Mouse (Mus musculus): ENCODE results near the gene Igf1r. TPM values are rescaled to one million over a fixed set of nuclear protein-coding genes. Genes with fewer than 3 reads are reported as not detected.

Gene Igf1r
- polyA plus RNA-seq, 2 experiments from 2014 or later = 20.0 to 30.4 TPM

DNA sequence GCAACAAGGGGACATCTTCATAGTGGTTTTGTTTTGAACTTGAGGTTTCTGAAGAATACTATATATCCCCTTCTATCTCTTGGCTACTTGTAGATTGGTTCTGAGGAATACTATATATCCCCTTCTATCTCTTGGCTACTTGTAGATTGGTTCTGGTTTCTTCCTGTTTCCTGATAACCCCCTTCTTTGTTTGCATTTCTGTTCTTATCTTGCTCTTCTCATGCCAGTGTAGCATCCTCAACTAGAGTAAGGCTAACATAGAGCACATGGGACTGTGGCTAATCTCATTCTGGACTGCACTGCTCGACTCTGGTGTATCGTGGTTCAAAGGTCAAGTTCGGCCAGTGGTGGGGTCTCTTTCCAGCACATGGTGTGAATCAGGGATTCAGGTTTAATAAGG, 58.2 kb downstream of the Igf1r start:
- ATAC-seq = no peak

DNA sequence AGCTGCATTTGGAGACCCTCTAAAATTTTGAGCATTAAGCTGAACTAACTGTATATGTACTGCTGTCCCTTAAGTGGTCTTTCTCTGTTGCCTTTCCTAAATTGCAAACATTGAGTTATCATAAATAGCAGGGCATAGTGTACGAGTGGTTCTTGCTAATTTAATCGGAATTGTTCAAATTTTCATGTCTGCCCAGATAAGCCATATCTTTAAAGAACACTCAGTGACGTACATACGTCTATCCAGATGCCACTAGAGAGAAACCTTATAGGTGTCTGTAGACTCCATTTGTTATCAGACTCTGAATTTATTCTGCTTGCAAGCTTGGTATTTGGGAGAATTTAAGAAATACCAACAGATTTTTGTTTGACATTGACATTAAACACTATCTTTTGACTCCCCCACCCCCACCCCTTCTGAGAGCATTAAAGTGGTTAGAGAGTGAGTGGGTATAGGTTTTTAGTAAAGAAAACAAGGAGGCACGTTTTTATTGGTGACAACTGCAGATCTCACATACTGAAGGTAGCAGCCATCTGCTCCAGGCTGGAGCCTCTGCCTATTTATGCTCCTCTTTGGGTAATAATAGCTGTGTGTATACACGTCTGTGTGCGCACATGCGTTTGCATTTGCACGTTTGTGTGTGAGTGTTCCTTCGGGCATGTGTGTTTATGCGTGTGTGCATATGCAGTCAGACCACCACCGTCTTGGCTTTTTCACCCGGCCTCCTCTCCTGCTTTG, 58.9 kb downstream of the Igf1r start:
- no peak for ATAC-seq

DNA sequence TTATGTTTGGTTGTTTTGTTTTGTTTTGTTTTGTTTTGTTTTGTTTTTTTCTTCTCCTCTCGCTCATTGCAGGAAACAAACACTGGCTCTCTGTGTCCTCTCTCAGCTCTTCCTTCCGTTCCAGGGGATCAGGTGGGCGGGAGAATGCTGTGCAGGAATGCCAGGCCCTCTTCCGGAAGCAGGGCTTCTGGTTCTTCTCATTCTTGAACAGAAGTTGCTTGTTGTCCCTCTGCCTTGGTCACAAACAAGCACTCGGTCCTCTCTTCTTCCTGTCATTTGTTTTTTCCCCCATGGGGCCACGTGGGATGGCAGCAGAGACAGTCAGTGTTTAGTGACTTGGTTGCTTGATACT, 59.5 kb downstream of the Igf1r start:
- ATAC-seq = no peak

DNA sequence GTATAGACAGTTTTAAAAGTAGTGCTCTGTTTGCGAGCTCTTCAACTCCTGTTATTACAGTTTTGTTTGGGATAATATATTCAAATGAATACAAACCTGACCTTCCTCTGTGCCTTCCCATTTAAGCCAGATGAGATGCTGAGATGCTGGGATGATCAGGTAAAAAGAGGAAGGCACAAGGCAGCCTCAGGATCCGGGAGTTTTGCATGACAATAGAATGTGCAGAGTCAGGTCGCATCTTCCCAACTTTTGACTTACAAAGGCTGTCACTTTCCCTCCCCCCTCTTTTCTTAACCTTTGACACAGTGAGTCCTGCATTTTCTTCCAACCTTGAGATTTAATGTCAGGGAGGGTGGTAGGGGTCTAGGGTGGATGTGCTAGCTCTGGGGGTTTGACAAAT, 61.9 kb downstream of the Igf1r start:
- ATAC-seq = no peak

DNA sequence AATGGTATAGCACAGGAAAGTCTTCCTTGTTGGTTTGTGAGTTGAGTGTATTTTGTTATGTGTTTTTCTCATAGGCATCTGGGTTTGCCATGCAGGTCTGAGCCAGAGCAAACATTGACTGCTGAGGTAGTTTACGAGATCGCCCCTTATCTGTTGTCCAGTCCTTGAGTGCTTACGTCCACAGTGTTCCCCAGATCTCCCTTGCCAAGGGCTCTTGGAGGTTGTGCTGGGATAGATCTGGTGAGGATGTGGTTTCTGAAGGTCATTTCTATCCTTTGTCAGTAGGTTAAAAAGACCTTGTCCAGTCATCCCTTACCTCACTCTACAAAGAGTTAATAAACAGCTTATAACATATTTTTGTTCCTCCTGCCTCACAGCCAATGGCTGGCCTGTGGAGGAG, 62.8 kb downstream of the Igf1r start:
- no peak for ATAC-seq

DNA sequence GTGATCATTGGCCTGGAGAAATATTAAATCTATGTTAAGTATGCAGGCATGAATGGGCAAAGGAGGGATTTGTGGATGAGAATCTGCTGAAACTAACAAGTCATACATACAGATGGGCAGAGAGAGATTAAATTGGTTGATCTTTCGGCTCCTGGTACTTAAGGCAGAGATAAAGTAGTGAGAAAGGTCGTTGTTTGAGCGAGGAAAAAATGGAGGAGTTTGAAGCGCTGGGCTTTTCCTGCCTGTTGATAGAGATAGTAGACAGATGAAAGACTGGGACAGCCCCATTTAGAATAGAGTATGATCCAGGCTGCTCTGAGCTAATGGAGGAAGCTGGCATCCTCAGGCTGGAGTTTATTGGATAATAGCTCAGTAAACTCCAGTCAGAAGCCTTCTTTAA, 65.4 kb downstream of the Igf1r start:
- ATAC-seq = no peak

DNA sequence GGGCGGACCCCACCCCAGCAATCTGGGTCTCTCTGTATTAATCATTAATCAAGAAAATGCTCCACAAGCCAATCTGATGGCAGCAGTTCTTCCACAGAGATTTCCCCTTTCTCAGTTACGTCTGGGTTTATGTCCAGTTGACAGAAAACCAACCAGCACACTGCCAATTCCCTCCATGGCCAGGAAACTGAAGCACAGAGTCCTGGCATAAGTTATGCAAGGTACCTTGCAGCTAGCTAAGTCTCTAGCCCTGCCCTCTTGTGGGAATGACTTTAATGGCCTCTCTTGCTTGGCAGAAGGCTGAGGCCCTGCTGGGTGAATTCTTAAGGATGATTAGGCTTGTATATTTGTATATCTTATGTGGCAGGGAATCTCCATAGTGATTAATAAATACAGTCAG, 67.9 kb downstream of the Igf1r start:
- ATAC-seq = no peak

DNA sequence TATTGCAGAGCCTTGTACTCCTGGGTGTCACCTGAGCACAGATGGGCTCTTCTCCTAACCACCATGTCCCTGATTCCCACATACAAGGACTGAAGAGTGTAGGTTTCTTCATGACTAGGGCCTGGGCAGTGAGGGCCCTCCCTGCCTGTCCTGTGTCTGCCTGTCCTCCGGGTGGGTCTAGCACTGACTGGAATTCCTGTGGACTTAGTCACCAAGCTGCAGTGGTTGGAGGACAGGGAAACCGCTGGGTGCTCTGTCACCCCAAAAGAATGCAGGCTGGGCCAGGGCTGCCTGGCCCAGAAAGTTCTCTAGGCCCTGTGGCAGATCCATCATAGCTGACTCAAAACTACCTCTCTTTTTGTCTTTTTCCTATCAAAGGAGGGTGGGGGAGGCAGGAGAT, 69.1 kb downstream of the Igf1r start:
- ATAC-seq = no peak

DNA sequence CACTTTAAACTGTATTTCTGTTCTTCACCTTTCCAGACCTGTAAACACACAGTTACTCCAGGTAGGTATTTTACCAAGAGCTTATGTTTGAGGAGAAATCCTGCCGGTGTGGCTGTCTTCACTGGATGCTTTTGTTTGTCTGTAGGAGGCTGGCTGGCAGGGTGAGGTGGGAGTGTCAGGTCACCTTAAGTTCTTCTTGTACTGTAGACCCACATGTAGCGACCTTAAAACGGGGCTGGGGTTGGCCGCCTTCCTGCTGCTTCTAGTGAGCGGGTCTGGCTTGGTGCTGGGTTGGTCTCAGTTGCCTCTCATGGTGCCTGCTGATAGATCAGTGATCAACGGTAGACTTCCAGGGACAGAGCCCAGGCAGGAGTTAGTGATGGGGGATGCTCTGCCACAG, 69.6 kb downstream of the Igf1r start:
- ATAC-seq = no peak

DNA sequence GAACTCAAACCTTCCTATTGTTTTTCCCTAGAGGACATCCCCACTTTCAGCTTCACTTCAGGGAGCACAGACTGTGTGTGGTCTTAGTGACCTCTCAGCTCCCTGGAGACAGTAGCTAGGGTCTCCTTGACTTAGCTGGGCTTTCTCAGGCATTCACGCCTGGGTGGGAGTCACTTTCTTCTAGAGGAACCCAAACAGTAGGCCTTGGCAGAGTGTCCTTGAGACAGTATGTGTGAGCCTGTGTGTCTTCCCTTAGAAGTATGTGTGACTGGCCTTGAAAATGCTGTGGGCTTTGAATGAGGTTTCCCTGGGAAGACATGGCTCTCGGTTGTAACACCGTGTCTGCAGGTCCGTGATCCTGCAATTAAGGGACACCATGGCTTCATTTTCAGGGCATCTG, 71.3 kb downstream of the Igf1r start:
- no peak for ATAC-seq

DNA sequence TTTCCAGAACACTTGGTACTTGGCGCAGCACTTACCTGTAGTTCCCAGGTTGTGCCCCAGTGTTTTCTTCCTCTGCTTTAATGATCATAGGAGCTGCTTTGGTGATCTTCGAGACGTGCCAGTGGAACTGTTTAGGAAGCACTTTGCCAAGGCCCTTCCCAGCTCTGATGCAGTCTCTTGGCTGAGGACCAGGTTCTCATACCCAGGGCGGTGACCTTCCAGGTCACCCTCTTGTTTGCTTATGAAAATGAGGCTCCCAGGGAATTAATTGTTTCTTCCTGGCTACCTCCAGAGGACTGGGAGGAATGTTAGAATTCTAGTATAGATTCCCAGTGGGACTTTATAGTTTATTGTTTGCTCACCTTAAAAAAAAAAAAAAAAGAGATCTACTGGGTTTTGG, 72.0 kb downstream of the Igf1r start:
- no peak for ATAC-seq

DNA sequence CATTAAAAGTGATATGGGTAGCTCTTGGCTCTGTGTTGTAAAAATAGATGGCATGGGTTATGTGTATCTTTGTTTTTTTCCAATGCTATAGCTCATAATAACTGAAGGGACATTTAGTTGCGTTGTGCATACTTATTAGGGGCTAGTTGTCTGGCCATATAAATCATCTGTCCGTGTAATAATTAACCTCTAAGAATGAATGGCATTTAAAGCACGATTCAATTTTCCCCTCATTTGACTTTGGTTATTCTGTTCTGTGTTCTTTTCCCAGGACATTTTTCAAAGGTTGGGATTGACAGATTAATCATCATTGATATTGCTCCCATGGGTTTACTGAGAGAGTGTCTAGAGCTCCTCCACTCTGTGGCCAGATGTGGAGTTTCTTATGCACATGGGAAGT, 72.8 kb downstream of the Igf1r start:
- no peak for ATAC-seq

DNA sequence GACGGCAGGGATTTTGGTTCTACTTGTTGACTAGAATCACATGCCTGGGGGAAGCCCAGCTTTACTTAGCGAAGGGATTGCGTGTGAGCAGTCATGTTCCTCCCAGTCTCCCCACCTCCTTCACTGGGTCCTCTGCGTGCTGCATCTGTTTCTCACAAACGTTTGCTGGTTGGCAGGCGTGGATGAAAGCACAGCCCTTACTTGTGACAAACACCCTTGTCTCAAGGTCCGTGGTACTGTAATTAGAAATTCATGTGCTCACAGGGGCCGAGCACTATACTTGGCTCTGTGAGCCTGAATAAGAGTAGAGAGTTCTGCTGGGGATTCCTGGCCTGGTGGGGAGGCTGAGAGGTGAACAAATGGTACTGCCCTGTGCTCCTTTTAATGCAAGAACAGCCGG, 73.4 kb downstream of the Igf1r start:
- ATAC-seq = no peak

DNA sequence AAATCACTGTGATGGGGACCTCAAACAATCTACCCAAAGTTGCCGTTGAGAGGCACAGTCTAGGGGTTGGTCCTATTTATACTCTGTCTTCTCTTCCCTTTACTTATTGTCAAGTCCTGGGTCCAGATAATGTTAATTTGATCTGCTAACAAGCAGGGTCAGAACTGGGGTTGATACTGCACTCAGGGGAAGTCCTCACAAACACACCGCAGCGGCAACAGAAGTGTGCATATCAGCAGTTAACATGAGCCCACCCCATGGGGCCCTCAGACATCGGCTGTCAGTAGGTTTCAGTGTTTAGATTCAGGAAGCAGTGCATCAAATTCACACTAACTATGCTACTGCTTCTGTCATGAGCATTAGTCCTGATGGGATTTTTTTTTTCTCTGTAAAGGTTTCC, 75.5 kb downstream of the Igf1r start:
- no peak for ATAC-seq

DNA sequence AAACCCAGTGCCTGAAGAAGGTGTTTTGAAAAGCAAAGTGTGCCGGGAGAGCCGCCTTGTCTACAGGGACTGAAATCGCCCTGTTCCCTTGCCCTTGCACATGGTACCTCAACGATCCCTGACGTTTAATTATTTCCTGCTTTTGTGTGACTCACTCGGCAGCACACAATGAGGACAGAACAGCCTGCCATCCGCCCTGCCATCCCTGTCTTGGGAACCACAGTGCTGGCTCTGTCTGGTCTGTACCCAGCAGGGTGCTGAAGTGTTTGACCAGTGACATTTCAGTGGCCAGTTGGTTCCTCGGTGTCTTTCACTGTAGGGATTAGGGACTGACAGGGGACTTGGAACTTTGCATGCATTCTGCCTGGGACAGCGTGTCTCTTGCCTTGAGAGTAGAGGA, 78.2 kb downstream of the Igf1r start:
- no peak for ATAC-seq

DNA sequence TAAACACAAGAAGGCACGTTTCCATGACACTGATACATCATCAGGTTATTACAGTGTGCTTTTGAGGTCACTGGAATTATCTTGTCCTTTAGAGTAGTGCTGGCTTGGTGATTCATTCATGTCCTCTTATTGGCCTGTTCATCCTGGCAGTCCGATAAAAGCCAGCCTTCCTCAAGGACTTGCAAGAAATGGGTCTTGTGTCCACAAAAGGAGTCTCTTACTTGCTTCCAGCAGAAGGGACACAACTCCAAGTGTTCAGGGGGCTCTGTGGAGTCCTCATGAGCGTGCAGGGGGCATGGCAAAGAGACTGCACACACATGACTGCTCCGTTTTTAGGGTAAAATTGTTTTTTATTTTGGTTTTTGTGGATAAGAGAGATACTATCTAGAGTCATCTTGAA, 83.9 kb downstream of the Igf1r start:
- no peak for ATAC-seq

DNA sequence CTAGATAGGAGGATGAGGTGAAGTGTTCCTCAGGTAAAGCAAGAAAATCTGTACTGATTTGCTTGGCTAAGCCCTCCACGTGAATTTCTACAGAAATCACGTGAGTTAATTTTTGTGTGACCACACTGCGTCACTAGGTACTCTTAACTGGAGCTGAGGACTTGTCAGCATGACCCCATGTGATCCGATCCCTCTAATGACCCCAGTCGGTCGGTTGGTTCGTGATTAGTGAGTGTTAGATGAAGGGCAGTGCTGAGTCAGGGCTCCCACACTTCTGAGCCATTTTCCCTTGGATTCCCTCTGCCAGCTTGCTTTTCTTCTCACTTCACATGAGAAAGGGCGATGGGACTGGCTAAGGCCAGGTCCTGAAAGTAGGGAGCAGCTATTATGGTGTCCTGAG, 86.2 kb downstream of the Igf1r start:
- no peak for ATAC-seq

DNA sequence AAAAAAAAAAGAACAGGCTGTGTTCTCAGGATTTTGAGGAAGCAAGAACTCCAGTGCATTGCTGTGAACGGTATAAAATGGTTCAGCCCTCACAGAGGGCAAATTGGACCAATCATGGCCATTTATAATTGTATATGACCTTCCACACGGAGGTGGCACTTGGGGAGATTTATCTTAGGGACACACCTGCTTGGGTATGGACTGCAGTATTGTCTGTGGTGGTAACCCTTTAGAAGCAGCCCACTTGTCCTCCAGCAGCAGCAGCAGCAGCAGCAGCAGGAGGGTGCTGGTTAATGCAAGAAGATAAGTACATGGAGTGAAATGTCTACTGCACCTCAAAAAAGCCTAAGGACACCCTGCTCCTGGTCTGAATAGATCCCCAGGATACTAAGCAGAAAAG, 86.9 kb downstream of the Igf1r start:
- no peak for ATAC-seq

DNA sequence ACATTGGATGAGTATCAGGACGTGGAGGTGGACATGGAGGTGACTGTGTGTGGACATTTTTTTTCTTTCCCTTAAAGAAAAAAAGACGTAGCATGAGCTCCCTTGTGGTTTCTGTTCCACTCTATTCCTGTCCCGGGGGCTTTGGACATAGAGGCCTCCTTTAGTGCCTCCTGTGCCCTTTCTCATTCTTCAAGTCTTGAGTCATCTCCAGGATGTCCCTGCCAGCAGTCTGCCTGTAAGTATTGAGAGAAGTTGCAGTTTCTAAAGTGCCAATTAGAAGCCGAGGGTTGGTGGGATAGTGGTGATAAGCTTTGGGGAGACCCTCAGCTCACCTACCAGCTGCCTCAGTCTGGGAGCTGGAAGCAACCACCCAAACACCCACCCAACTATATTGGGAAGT, 92.0 kb downstream of the Igf1r start:
- no peak for ATAC-seq

DNA sequence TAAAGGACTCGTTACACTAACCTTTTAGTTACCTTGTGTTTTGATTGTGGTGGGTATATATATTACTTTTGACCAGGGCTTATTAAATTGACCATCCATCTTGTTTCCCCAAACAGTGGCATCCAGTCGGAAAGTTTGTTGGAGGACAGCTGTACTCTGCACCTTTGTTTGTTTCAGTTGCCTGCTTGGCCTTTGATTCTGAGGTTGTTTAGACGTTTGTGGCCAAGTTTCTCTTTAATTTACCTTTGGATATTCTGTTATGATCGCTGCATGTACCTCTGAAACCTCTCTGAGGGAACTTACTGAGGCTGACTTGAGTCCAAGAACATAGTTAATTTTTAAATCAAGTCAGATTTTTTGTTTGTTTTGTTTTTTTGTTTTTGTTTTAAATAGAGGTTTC, 94.5 kb downstream of the Igf1r start:
- ATAC-seq = no peak

DNA sequence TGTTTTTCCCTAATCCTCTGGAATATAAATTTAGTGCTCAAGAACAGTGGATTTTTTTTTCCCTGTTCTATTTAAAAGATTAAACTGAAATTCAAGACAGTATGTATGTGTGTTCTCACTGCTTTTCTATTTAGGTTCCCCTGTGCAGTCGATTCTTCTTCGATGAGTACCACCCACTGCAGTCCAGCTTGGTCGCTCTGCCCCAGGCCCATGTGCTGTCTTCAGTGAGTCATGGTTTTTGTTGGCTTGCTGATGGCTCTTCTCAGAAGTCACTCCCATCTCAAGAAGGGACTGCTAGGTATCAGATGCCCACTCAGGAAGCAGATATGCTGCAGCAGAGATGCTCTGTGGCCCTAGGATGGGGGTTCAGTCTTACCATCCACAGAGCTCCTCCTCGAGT, 95.9 kb downstream of the Igf1r start:
- no peak for ATAC-seq

DNA sequence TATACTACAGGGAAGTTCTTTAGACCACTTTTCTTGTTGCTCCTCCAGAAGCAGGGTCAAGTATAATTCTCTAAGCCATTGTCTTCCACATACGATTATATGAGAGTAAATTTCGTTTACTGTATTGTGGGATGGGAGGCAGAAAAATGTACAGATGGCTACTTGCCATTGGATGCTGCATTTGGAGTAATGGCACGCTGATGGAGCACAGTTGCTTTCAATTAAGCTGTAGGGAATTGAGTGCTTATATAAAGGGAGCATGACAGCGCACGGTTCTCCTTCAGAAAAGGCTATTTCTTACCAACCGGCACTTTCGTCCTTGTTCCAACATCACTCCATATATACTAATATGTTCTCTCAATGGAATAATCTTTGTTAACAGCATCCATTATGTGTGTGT, 96.4 kb downstream of the Igf1r start:
- ATAC-seq = no peak

DNA sequence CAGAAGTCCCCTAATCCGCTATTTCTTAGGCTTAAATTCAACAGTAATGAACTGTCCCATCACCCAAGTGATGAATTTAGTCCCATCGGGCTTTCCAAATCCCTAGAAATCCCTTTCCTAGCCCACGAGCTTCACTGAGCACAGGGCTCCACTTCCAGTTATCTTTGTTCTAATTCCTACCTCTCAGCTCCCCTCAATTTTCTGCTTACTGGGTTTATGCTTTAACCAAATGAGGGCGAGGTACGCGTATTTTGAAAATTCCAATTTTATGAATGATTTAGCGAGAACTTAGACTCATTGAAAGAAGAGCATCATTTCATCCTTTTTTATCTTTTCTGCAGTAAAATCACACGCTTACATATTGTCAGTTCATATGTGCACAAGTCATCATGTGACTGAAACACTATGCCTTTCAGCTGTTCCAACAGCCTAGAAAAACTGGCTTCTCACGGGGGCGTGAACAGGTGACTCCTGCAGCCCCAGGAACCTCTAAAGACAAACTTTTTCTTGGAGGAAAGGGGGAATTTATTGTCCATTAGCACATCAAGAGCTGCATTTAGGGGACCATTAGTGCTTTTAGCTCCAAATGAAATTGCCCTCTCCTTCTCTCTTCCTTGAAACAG, 100.5 kb downstream of the Igf1r start:
- no peak for ATAC-seq

DNA sequence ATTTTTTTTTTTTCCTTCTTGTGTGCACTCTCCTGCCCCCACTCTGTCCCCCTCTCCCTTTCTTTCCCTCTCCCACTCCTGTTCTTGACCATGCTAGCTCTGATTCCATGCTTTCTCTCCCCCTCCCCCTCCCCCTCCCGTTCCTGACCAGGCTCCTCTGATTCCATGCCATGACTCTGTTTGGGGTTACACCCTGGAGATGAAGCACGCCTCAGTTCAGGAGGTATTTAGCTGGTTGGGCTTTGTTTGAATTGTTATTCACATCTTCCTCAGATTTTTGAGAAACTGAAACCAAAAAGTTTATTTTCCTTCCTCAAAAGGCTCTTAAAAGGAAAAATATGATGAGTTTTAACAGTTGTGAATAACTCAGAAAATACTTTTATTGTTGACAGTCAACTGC, 101.9 kb downstream of the Igf1r start:
- ATAC-seq = no peak

DNA sequence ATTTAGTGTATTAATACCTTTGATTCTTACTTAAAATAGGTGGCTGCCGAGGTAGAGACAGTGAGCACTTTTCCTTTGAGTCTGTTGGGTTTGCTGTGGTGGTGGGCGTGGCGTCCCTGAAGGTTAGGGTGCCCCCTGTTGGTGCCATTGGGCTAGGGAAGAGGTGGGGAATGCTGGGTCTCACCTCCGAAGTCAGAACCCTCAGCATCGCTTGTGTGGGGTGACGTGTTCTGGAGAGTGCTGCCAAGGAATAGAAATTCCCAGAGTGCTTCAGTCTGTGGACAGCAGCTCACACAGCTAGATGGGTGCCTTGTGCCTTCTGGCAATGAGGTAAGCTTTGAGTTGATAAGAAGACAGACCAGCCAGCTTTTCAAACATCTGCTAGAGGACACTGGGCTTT, 102.3 kb downstream of the Igf1r start:
- ATAC-seq = no peak
